Mouse (Mus musculus): ENCODE data around the gene Vhl. TPM values are rescaled to one million over a fixed set of nuclear protein-coding genes. Genes with fewer than 3 reads are reported as not detected.

Gene Vhl
- polyA plus RNA-seq, 1 experiment from 2014 or later = 60.3 TPM

- Histone ChIP-seq H3K27me3 (ENCODE audit: control insufficient read depth, insufficient read depth, low read length) (no peaks in the 10 kb centered on the region), H3K4me1 (ENCODE audit: control insufficient read depth, insufficient read depth, low read length) (no peaks in the 10 kb centered on the region), H3K4me2 (ENCODE audit: low read depth, severe bottlenecking) (no peak overlapping the region), H3K27ac (replicated peaks; ENCODE audit: low read depth, low read length) (no peak overlapping the region), H3K4me3 (ENCODE audit: low read depth, low read length) (no peak overlapping the region), H3K9me3 (ENCODE audit: control insufficient read depth, low read length) (no peaks in the 10 kb centered on the region), H3K36me3 (ENCODE audit: control insufficient read depth, insufficient read depth, low read length) (no peaks in the 10 kb centered on the region), H3K9ac (ENCODE audit: low read length) (no peak overlapping the region; the same call in 1 of the 2 replicates)
- no peak for DNase-seq (ENCODE audit: low spot score)
- no peak for ATAC-seq (ENCODE audit: insufficient number of reproducible peaks, low FRiP score, low TSS enrichment, low read depth)
- WGBS = 84% methylated on average over 5 of the region's 5 CpGs
Observed at GRCm38 (mm10) chr6:113599833-113600232, 23.9 kb upstream of the Vhl start.

GRCm38 (mm10) chr6:113600543-113601139 is 23.1 kb upstream of the Vhl start, which contains the start of gene Fancd2os:
Gene Fancd2os, minus strand, starts transcription at chr6:113600715.
- ATAC-seq (ENCODE audit: insufficient number of reproducible peaks, low FRiP score, low TSS enrichment, low read depth) = no peak
- H3K4me2 ChIP-seq (ENCODE audit: low read depth, severe bottlenecking) = no peak within 1 kb of the TSS
- no peak within 1 kb of the TSS; the same call in 1 of the 2 replicates for H3K9ac ChIP-seq (ENCODE audit: low read length)
- H3K4me3 ChIP-seq (ENCODE audit: low read depth, low read length) = no peak within 1 kb of the TSS
- no peak for DNase-seq (ENCODE audit: low spot score)
- no peaks in the 10 kb centered on the region for H3K4me1 ChIP-seq (ENCODE audit: control insufficient read depth, insufficient read depth, low read length)
- no peaks in the 10 kb centered on the region for H3K9me3 ChIP-seq (ENCODE audit: control insufficient read depth, low read length)
- 44% methylated on average over 23 of the region's 23 CpGs for WGBS
- no peak within 1 kb of the TSS for H3K27ac ChIP-seq (replicated peaks; ENCODE audit: low read depth, low read length)
- H3K36me3 ChIP-seq (ENCODE audit: control insufficient read depth, insufficient read depth, low read length) = no peaks in the 10 kb centered on the region
- H3K27me3 ChIP-seq (ENCODE audit: control insufficient read depth, insufficient read depth, low read length) = no peaks in the 10 kb centered on the region

- ATAC-seq (ENCODE audit: insufficient number of reproducible peaks, low FRiP score, low TSS enrichment, low read depth) (no peak), DNase-seq (ENCODE audit: low spot score) (no peak)
- H3K4me3 ChIP-seq (ENCODE audit: low read depth, low read length) = no peak overlapping the region
- H3K36me3 ChIP-seq (ENCODE audit: control insufficient read depth, insufficient read depth, low read length) = no peaks in the 10 kb centered on the region
- no peak overlapping the region for H3K9ac ChIP-seq (ENCODE audit: low read length)
- H3K4me1 ChIP-seq (ENCODE audit: control insufficient read depth, insufficient read depth, low read length) = no peaks in the 10 kb centered on the region
- H3K9me3 ChIP-seq (ENCODE audit: control insufficient read depth, low read length) = no peaks in the 10 kb centered on the region
- H3K27ac ChIP-seq (replicated peaks; ENCODE audit: low read depth, low read length) = no peak overlapping the region
- WGBS = 93% methylated on average over 6 of the region's 6 CpGs
- H3K4me2 ChIP-seq (ENCODE audit: low read depth, severe bottlenecking) = no peak overlapping the region
- H3K27me3 ChIP-seq (ENCODE audit: control insufficient read depth, insufficient read depth, low read length) = no peaks in the 10 kb centered on the region
Observed at GRCm38 (mm10) chr6:113602821-113603220, 20.9 kb upstream of the Vhl start.

- DNase-seq (ENCODE audit: low spot score) = no peak
- 49% methylated on average over 12 of the region's 12 CpGs for WGBS
- Histone ChIP-seq H3K36me3 (ENCODE audit: control insufficient read depth, insufficient read depth, low read length) (no peaks in the 10 kb centered on the region), H3K4me3 (ENCODE audit: low read depth, low read length) (peak overlapping the region; percentile 92), H3K27ac (replicated peaks; ENCODE audit: low read depth, low read length) (no peak overlapping the region), H3K4me2 (ENCODE audit: low read depth, severe bottlenecking) (peak overlapping the region; percentile 49), H3K9ac (ENCODE audit: low read length) (peak overlapping the region; percentile 87), H3K27me3 (ENCODE audit: control insufficient read depth, insufficient read depth, low read length) (no peaks in the 10 kb centered on the region), H3K4me1 (ENCODE audit: control insufficient read depth, insufficient read depth, low read length) (no peaks in the 10 kb centered on the region), H3K9me3 (ENCODE audit: control insufficient read depth, low read length) (no peaks in the 10 kb centered on the region)
- no peak for ATAC-seq (ENCODE audit: insufficient number of reproducible peaks, low FRiP score, low TSS enrichment, low read depth)
Observed at GRCm38 (mm10) chr6:113603993-113604392, 19.8 kb upstream of the Vhl start.

GRCm38 (mm10) chr6:113604432-113605223 is 19.1 kb upstream of the Vhl start, which contains the start of gene Brk1:
Gene Brk1, plus strand, starts transcription at chr6:113604772.
- WGBS = under 1% methylated on average over 56 of the region's 65 CpGs
- H3K36me3 ChIP-seq (ENCODE audit: control insufficient read depth, insufficient read depth, low read length) = no peaks in the 10 kb centered on the region
- H3K4me2 ChIP-seq (ENCODE audit: low read depth, severe bottlenecking) = peak within 1 kb of the TSS; percentile 83
- DNase-seq (ENCODE audit: low spot score) = peak; percentile 88
- H3K4me1 ChIP-seq (ENCODE audit: control insufficient read depth, insufficient read depth, low read length) = no peaks in the 10 kb centered on the region
- peak; percentile 89 for ATAC-seq (ENCODE audit: insufficient number of reproducible peaks, low FRiP score, low TSS enrichment, low read depth)
- peak within 1 kb of the TSS; percentile 92 for H3K4me3 ChIP-seq (ENCODE audit: low read depth, low read length)
- H3K9me3 ChIP-seq (ENCODE audit: control insufficient read depth, low read length) = no peaks in the 10 kb centered on the region
- peak within 1 kb of the TSS; percentile 87 for H3K9ac ChIP-seq (ENCODE audit: low read length)
- H3K27ac ChIP-seq (replicated peaks; ENCODE audit: low read depth, low read length) = peak within 1 kb of the TSS; percentile 10; the same call in 1 of the 2 replicates
- no peaks in the 10 kb centered on the region for H3K27me3 ChIP-seq (ENCODE audit: control insufficient read depth, insufficient read depth, low read length)

GRCm38 (mm10) chr6:113605224-113605545 is 18.6 kb upstream of the Vhl start:
- Histone ChIP-seq H3K4me2 (ENCODE audit: low read depth, severe bottlenecking) (peak overlapping the region; percentile 83), H3K9ac (ENCODE audit: low read length) (peak overlapping the region; percentile 87), H3K27ac (replicated peaks; ENCODE audit: low read depth, low read length) (no peak overlapping the region), H3K36me3 (ENCODE audit: control insufficient read depth, insufficient read depth, low read length) (no peaks in the 10 kb centered on the region), H3K4me1 (ENCODE audit: control insufficient read depth, insufficient read depth, low read length) (no peaks in the 10 kb centered on the region), H3K4me3 (ENCODE audit: low read depth, low read length) (peak overlapping the region; percentile 92), H3K27me3 (ENCODE audit: control insufficient read depth, insufficient read depth, low read length) (no peaks in the 10 kb centered on the region), H3K9me3 (ENCODE audit: control insufficient read depth, low read length) (no peaks in the 10 kb centered on the region)
- WGBS = 6% methylated on average over 10 of the region's 10 CpGs
- DNase-seq (ENCODE audit: low spot score) = no peak
- no peak for ATAC-seq (ENCODE audit: insufficient number of reproducible peaks, low FRiP score, low TSS enrichment, low read depth)

GRCm38 (mm10) chr6:113608871-113609270 is 14.9 kb upstream of the Vhl start:
- H3K27me3 ChIP-seq (ENCODE audit: control insufficient read depth, insufficient read depth, low read length) = no peaks in the 10 kb centered on the region
- H3K36me3 ChIP-seq (ENCODE audit: control insufficient read depth, insufficient read depth, low read length) = peaks cover 6% of the 10 kb centered on the region; the same call in 1 of the 2 replicates
- DNase-seq (ENCODE audit: low spot score) (no peak), ATAC-seq (ENCODE audit: insufficient number of reproducible peaks, low FRiP score, low TSS enrichment, low read depth) (no peak)
- H3K4me3 ChIP-seq (ENCODE audit: low read depth, low read length) = no peak overlapping the region
- H3K9ac ChIP-seq (ENCODE audit: low read length) = no peak overlapping the region
- no peak overlapping the region for H3K27ac ChIP-seq (replicated peaks; ENCODE audit: low read depth, low read length)
- no peaks in the 10 kb centered on the region for H3K9me3 ChIP-seq (ENCODE audit: control insufficient read depth, low read length)
- no peaks in the 10 kb centered on the region for H3K4me1 ChIP-seq (ENCODE audit: control insufficient read depth, insufficient read depth, low read length)
- no peak overlapping the region for H3K4me2 ChIP-seq (ENCODE audit: low read depth, severe bottlenecking)
- WGBS = 82% methylated on average over 6 of the region's 6 CpGs

- ATAC-seq (ENCODE audit: insufficient number of reproducible peaks, low FRiP score, low TSS enrichment, low read depth) = no peak
- 96% methylated on average over 7 of the region's 7 CpGs for WGBS
- Histone ChIP-seq H3K4me1 (ENCODE audit: control insufficient read depth, insufficient read depth, low read length) (no peaks in the 10 kb centered on the region), H3K27ac (replicated peaks; ENCODE audit: low read depth, low read length) (no peak overlapping the region), H3K9ac (ENCODE audit: low read length) (no peak overlapping the region), H3K9me3 (ENCODE audit: control insufficient read depth, low read length) (no peaks in the 10 kb centered on the region), H3K27me3 (ENCODE audit: control insufficient read depth, insufficient read depth, low read length) (no peaks in the 10 kb centered on the region), H3K36me3 (ENCODE audit: control insufficient read depth, insufficient read depth, low read length) (peaks cover 10% of the 10 kb centered on the region; the same call in 1 of the 2 replicates), H3K4me3 (ENCODE audit: low read depth, low read length) (no peak overlapping the region), H3K4me2 (ENCODE audit: low read depth, severe bottlenecking) (no peak overlapping the region)
- DNase-seq (ENCODE audit: low spot score) = no peak
Observed at GRCm38 (mm10) chr6:113609293-113609692, 14.5 kb upstream of the Vhl start.

Data from limb, embryonic 11.5 days (tissue).